Mouse (Mus musculus) kidney, embryonic 16.5 days (tissue): ENCODE measurements at regions not wholly inside any gene's neighbourhood (a gene's known extent, or its start where the extent isn't known, plus 50 kb on each side); places are given as distances from the start of the nearest gene placed in this dataset.
"Not testable (repeated sequence)": the region's sequence is repeated elsewhere in the genome, so short reads cannot be mapped to it uniquely, and the experiment has no call there.

ENCODE experiments used
- ATAC-seq: fragments of 200-750 bp; cut with Nextera tagmentation; 2 replicates; pipeline ENCODE4 v1.8.0; 2017; ENCODE audit warnings: moderate TSS enrichment; ENCODE audit not compliant: low FRiP score, low TSS enrichment
- H3K27ac ChIP-seq: fragments of 300-500 bp; sonication (generic); 2 replicates; pipeline ENCODE4 v1.5.1; 2014; ENCODE audit warnings: low read length
- H3K27me3 ChIP-seq: fragments of 300-500 bp; sonication (generic); 2 replicates; pipeline ENCODE4 v1.6.1; 2014; ENCODE audit warnings: low read length, control low read depth, mixed read lengths; ENCODE audit not compliant: insufficient read depth
- H3K36me3 ChIP-seq: fragments of 300-500 bp; sonication (generic); 2 replicates; pipeline ENCODE4 v1.6.1; 2014; ENCODE audit warnings: low read length, control low read depth, mixed read lengths; ENCODE audit not compliant: insufficient read depth
- H3K4me1 ChIP-seq: fragments of 300-500 bp; sonication (generic); 2 replicates; pipeline ENCODE4 v1.6.1; 2014; ENCODE audit warnings: low read length, control low read depth, mixed read lengths; ENCODE audit not compliant: insufficient read depth
- H3K4me2 ChIP-seq: fragments of 300-500 bp; sonication (generic); replicated peaks from 2 replicates; pipeline ENCODE4 v1.6.1; 2014; ENCODE audit warnings: low read depth, low read length
- H3K4me3 ChIP-seq: fragments of 300-500 bp; sonication (generic); 2 replicates; pipeline ENCODE4 v1.5.1; 2014; ENCODE audit warnings: mild to moderate bottlenecking, low read length
- H3K9ac ChIP-seq: fragments of 300-500 bp; sonication (generic); replicated peaks from 2 replicates; pipeline ENCODE4 v1.6.1; 2014; ENCODE audit warnings: low read length
- H3K9me3 ChIP-seq: fragments of 300-500 bp; sonication (generic); 2 replicates; pipeline ENCODE4 v1.6.1; 2016; ENCODE audit warnings: low read length, control low read depth
- WGBS: fragments of 180-500 bp; shearing (Covaris S2); extraction: QIAGEN DNeasy Blood & Tissue Kit; methylation state at CpG from one replicate; pipeline ENCODE4 v1.1.7; 2014; 5-methylcytosine and 5-hydroxymethylcytosine counted together

DNA sequence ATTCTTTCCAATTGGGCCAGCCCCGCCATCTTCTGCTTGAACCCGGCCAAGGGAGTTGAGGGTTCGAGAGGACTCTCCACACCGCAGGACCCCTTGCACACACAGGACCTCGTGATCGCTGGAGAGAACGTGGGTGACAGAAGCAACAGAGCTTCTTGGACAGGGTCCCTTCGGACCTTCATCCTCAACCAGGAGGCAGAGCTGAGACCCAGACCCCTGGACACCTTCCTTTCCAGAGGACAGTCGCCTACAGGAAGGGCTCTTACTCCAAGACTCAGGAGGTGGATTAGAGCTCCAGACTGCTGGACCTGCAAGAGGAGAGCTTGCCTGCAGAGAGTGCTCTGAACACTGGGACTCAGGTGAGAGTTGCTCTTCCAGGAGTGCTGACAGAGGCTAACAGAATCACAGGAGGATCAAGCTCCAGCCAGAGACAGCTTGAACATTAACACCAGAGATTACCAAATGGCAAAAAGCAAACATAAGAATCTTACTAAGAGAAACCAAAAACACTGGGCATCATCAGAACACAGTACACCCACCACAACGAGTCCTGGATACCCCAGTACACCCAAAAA is 99.3 kb upstream of the Arid1b start:
- not testable (repeated sequence) for H3K36me3 ChIP-seq, H3K4me1 ChIP-seq, H3K9me3 ChIP-seq, H3K27me3 ChIP-seq, H3K27ac ChIP-seq, ATAC-seq, H3K9ac ChIP-seq, H3K4me2 ChIP-seq, H3K4me3 ChIP-seq
- WGBS = 94% methylated on average over 10 of the region's 10 CpGs

DNA sequence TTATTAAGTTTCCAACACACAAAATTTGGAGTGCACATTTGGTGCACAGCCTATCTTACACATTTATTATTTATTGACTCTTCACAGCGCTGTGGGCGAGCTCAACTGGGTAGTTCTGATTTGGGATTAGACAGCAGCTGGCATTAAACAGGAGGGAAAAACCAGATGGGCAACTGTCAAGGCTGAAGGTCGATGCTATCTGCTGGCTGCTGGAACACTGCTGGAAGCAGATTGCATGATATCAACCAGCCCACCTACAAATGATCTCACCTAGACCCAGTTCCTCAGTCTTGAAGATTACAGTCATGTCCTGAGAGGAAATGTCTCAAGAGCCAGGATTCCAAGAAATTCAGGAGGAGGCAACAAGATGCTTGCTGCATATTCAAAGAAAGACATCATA is 91.0 kb upstream of the Arid1b start:
- no peak overlapping the region for H3K4me2 ChIP-seq
- no peak overlapping the region for H3K4me3 ChIP-seq
- peaks cover 7% of the 10 kb centered on the region for H3K4me1 ChIP-seq
- H3K9ac ChIP-seq = no peak overlapping the region
- H3K9me3 ChIP-seq = no peaks in the 10 kb centered on the region
- no peaks in the 10 kb centered on the region for H3K27me3 ChIP-seq
- 73% methylated on average over 3 of the region's 3 CpGs for WGBS
- no peak for ATAC-seq
- H3K27ac ChIP-seq = no peak overlapping the region
- H3K36me3 ChIP-seq = no peaks in the 10 kb centered on the region

- Histone ChIP-seq H3K4me1 (peaks cover 7% of the 10 kb centered on the region), H3K9ac (no peak overlapping the region), H3K36me3 (no peaks in the 10 kb centered on the region), H3K27me3 (no peaks in the 10 kb centered on the region), H3K4me2 (no peak overlapping the region), H3K4me3 (no peak overlapping the region), H3K9me3 (no peaks in the 10 kb centered on the region), H3K27ac (peak overlapping the region; percentile 99; the same call in 1 of the 2 replicates)
- WGBS = 45% methylated on average over 3 of the region's 3 CpGs
- ATAC-seq = no peak
Measured at GRCm38 (mm10) chr17:4906504-4906903, 87.6 kb upstream of the Arid1b start.

GRCm38 (mm10) chr17:4907181-4907752 is 86.9 kb upstream of the Arid1b start:
- peak overlapping the region; percentile 71 for H3K9ac ChIP-seq
- no peaks in the 10 kb centered on the region for H3K36me3 ChIP-seq
- H3K27me3 ChIP-seq = no peaks in the 10 kb centered on the region
- WGBS = 0% methylated on average over 12 of the region's 14 CpGs
- no peaks in the 10 kb centered on the region for H3K9me3 ChIP-seq
- H3K4me2 ChIP-seq = peak overlapping the region; percentile 59
- ATAC-seq = peak; percentile 59; the same call in 1 of the 2 replicates
- H3K4me1 ChIP-seq = peaks cover 7% of the 10 kb centered on the region
- H3K27ac ChIP-seq = peak overlapping the region; percentile 99
- peak overlapping the region; percentile 68 for H3K4me3 ChIP-seq

GRCm38 (mm10) chr17:4907841-4908571 is 86.1 kb upstream of the Arid1b start:
- under 1% methylated on average over 48 of the region's 85 CpGs for WGBS
- H3K27ac ChIP-seq = peak overlapping the region; percentile 99
- peak overlapping the region; percentile 71 for H3K9ac ChIP-seq
- peaks cover 7% of the 10 kb centered on the region for H3K4me1 ChIP-seq
- H3K9me3 ChIP-seq = no peaks in the 10 kb centered on the region
- H3K27me3 ChIP-seq = no peaks in the 10 kb centered on the region
- no peaks in the 10 kb centered on the region for H3K36me3 ChIP-seq
- H3K4me3 ChIP-seq = peak overlapping the region; percentile 68
- peak overlapping the region; percentile 59 for H3K4me2 ChIP-seq
- ATAC-seq = peak; percentile 97

DNA sequence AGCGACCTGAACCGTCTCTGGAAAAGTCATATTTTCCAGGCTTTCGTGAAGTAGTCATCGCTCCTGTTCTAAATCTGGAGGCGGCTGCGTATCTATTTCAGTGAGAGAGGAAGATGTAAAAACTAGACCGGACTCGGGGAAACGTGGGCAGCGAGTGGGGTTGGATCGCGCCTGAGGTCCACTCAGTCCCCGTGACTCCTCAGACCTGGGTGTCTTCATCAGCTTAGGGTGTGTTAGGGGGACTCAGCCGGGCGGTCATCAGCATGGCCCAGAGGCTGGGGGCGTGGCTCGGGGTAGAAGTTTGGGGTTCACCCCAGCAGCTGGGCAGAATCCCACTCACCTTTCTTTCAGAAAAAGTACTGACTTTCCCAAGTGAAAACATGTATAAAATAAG is 85.6 kb upstream of the Arid1b start:
- H3K4me2 ChIP-seq = peak overlapping the region; percentile 59
- H3K4me1 ChIP-seq = peaks cover 7% of the 10 kb centered on the region
- H3K4me3 ChIP-seq = peak overlapping the region; percentile 68
- H3K9me3 ChIP-seq = no peaks in the 10 kb centered on the region
- H3K27ac ChIP-seq = peak overlapping the region; percentile 99
- WGBS = 1% methylated on average over 17 of the region's 17 CpGs
- H3K9ac ChIP-seq = peak overlapping the region; percentile 71
- no peaks in the 10 kb centered on the region for H3K36me3 ChIP-seq
- peak; percentile 41 for ATAC-seq
- H3K27me3 ChIP-seq = no peaks in the 10 kb centered on the region

GRCm38 (mm10) chr17:4910182-4910581 is 84.0 kb upstream of the Arid1b start:
- Histone ChIP-seq H3K27ac (no peak overlapping the region), H3K36me3 (no peaks in the 10 kb centered on the region), H3K4me1 (peaks cover 7% of the 10 kb centered on the region), H3K9ac (no peak overlapping the region), H3K4me3 (no peak overlapping the region), H3K9me3 (no peaks in the 10 kb centered on the region), H3K27me3 (no peaks in the 10 kb centered on the region), H3K4me2 (no peak overlapping the region)
- WGBS = 86% methylated on average over 5 of the region's 5 CpGs
- ATAC-seq = no peak

GRCm38 (mm10) chr17:4913001-4913400 is 81.1 kb upstream of the Arid1b start:
- H3K27me3 ChIP-seq = no peaks in the 10 kb centered on the region
- H3K4me1 ChIP-seq = no peaks in the 10 kb centered on the region; the same call in 1 of the 2 replicates
- no peak for ATAC-seq
- WGBS = 79% methylated on average over 4 of the region's 4 CpGs
- H3K4me3 ChIP-seq = no peak overlapping the region
- no peaks in the 10 kb centered on the region for H3K9me3 ChIP-seq
- H3K9ac ChIP-seq = no peak overlapping the region
- H3K4me2 ChIP-seq = no peak overlapping the region
- H3K36me3 ChIP-seq = no peaks in the 10 kb centered on the region
- H3K27ac ChIP-seq = no peak overlapping the region

GRCm38 (mm10) chr17:4919866-4920495 is 74.2 kb upstream of the Arid1b start:
- ATAC-seq = no peak

More at GRCm38 (mm10) chr17:4919866-4920495, 74.2 kb upstream of the Arid1b start:
- Histone ChIP-seq H3K27ac (no peak overlapping the region), H3K27me3 (no peaks in the 10 kb centered on the region), H3K4me1 (0 out of 2 replicates have a peak, but pooled peaks cover 3% of the 10 kb centered on the region), H3K4me3 (no peak overlapping the region), H3K9ac (no peak overlapping the region), H3K9me3 (no peaks in the 10 kb centered on the region), H3K4me2 (no peak overlapping the region), H3K36me3 (no peaks in the 10 kb centered on the region)
- WGBS = 78% methylated on average over 6 of the region's 6 CpGs
